Mouse (Mus musculus): Measurements from ENCODE around the gene Tmub1.

The Tmub1 gene

DNA sequence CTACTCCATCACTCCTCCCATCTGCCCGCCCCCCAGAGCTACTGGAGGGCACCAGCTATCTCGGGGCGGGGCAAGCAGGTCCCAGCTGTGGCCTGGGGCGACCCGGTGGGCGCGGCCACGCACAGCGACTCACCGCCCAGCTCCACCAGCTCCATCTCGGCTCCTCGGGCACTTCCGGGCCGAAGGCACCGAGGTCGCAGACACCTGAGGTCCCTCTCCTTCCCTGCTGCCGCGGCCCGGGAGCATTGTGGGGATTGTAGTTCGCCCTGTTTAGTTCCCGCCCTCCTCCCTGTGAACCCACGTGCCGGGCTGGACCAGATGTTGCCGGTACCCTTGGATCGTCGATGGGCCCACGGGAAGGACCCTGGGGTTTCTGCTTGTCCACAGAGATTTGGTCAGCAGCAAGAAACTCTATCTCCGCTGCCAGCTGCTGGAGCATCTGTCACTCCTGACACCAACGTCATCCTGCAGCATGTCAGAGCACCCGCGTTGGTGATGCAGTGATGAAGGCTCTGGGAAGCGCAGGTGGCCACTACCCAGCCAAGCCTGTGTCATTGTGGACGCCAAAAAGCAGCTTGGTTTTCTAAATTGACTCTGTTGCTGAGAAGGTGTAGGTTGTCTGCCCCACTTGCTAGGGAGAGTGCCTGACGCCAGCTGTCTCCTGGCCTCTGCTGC is at the start of gene Tmub1:
Gene Tmub1 (minus strand): TSS at position 231 of the 675 bp plus-strand sequence.
- peak; percentile 56 for ATAC-seq (ENCODE audit: low TSS enrichment)

DNA sequence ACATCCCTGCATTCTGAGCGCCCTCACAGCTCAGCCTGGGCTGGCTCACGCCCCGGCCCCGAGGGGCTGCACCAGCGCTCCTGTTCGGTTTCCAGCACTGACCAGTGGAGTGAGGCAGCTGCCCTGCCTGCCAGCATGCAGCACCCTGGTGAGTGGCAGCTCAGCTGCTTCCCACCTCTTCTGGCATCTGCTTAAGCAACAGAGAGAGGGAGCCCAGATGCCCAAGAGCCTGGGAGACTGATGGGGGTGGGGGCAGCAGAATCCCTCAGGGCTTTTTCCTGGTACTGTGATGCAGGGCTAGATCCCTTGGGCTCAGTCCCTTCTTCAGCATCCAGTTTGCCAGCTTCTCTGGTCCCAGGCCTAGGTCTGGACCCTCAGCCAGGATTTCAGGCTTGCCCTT is 49.1 kb upstream of the Tmub1 start:
- peak; percentile 74 for ATAC-seq (ENCODE audit: low TSS enrichment)

DNA sequence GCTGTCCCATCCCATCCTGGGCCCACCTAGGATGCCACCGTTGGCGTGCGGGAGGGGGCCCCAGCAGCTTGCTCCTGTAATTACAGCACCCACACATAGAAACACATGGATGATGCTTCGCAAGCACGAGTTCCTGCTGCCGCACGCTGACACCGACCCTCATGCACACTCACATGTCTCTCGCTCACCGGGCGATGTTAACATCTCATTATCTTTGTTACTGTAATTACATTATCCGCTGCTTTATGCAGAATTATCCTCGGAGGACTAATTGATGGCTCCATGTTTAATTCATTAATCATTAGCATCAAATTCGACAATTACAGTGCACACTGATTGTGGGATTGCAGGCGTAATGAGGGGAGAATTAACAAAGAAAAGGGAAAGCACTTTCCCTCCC is 47.4 kb upstream of the Tmub1 start:
- no peak for ATAC-seq (ENCODE audit: low TSS enrichment)

DNA sequence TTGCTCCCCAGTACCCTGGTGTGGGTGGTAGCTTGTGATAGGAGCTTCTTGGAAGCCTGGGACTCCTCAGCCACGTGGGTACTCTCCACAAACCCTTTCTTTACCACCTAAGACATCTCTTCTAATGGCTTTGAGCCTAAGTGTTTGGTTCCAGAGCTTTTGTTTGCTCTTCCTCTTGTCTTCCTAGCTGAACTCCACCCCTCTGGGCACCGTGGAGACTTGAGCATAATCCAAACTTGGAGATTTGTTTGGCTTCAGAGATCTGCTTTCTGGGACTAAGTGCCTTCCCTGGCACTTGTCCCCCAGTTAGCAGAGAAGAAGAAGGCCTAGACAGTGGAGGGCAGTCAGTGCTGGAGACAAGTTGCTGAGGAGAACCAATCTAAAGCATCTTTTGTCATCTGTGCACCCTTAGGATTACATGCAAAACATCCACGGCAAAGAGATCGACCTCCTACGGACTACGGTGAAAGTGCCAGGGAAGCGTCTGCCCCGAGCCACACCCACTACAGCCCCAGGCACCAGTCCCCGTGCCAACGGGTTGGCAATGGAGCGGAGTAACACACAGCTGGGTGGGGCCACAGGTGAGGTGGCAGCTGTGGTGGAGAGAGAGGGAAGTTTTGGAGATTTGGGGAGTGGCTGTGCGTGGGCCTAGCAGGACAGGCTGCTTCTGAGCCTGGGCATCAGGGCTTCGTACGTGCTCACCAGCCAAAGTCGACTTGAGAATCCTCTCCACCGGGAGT is 45.1 kb upstream of the Tmub1 start:
- no peak for ATAC-seq (ENCODE audit: low TSS enrichment)

DNA sequence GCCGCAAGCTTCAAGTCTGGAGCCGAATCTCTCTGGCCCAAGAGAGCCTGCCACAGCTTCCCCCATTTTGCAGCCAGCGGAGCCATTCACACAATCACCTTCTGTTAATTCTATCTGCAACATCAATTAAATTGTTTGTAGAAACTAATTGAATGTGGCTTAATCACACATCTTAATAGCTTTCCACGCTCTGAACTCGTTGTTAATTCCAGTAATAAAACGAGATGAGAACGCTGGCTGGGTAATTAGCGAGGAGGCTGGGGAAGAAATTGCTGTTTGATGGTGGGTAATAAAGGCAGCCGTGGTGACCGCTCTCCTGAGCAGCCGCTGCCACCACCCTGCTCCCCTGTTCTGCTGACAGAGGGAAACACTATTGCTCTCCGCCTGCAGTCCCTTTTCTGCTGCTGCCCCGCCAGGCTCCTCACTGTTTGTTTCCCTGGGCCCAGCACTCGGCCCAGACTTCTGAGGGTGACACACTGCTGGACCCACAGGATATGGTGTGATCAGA is 42.8 kb upstream of the Tmub1 start:
- no peak for ATAC-seq (ENCODE audit: low TSS enrichment)

DNA sequence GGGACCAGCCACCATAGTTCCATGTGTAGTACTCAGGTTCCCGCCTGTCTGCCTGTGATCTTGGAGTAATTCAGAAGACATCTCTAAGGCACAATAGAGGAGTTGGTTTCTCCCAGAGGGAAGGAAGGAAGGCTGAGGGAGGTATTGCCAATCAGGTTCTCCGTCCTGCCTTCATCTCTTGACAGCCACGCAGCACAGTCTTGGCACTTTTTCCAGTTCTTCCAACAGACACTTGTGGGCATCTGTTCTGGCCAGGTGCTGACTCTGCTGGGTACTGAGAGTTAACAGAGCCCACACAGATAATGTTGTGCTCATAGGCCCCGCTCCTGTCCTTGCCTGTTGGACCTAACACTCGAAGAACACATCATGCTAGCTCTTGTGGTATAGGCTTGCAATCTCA is 39.1 kb upstream of the Tmub1 start:
- no peak for ATAC-seq (ENCODE audit: low TSS enrichment)

DNA sequence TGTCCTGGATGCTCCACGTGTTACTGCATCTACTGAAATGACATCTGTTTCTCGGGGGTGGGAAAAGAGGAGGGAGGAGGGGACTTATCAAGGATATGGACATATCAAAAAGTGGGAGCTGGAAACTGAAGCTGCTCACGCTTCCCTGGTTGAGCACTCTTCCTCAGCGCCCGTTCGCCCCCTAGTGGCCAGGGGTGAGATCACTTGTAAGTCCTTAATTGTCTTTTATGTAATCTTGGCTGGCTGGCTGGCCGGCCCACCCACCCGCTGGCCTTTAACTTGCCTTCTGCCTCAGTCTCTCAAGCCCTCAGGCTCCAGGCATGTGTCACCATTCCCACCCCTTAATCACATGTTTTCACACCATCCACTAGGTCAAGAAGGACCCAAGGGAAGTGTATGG is 38.4 kb upstream of the Tmub1 start:
- peak; percentile 45 for ATAC-seq (ENCODE audit: low TSS enrichment)

DNA sequence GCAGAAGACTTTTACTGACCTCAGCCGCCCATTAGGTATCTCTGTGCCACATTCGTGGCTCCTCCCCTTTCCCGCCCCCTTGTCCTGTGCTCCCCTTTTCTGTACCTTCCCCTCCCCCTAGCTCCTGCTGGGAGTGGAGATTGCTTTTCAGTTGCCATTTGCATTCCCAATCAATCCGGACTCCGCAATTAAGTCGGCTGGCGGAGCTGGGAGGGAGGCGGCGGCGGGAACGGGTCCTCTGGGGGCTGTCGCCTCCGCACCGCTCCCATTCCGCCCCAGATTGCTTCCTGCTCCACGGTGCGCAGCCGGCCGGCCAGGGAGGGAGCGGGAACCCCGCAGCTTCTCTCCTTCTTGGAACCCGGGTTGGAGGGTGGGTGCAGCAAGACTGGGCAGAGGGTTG is 37.3 kb upstream of the Tmub1 start:
- ATAC-seq (ENCODE audit: low TSS enrichment) = no peak

DNA sequence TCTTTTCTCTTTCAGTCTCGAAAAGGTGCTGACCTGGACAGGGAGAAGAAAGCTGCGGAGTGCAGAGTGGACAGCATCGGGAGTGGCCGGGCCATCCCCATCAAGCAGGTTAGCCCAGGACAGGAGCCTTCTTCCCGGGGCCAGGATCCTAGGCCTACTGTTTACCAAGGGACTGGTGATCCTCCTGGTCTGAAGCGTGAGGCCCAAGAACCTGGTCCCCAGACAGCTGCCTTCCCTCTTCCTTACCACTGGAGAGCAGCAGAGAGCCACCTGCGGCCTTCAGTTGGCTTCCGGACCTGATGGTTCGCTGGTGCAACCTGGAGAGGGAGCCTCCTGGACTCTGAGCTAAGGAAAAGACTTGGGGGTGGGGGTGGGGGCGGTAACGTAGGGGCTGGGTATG is 35.7 kb upstream of the Tmub1 start:
- peak; percentile 54 for ATAC-seq (ENCODE audit: low TSS enrichment)

DNA sequence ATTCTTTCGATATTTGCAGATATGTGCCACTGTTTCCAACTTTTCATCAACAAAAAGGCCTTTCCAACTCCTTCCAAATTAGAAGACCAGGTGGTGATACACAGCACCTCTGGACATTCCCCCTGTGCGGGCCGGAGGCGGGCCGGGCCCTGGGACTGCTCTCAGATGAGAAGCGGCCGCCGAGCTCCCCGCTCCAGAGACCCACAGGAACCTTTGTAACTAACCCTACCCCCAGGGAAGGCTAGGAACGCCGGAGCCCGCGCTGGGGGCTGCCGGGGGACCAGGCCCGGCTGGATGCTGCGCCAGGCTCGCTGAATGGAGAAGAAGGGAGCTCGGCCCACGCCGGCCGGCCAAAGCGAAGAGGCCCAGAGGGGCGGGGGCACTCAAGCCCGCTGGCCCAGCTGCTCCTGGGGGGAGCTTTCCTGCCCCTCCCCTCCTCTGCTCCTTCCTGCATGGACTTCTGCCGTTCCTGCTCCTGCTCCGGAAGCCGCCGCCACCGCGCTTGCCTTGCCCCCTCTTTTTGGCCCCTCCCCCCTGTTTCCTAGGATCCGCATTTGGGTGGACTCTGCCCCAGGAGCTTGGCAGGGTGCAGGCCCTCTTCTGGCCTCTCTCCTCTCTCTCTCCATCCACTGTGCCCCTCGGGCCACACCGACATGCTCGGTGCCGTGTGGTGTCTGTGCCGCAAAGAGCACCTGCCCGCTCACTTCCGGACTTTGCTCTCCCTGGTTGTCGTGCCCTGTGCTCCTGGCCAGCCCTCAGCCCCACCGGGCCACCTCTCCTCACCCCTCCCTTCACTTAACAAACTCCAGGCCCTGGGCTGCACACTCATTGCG is 34.8 kb upstream of the Tmub1 start:
- no peak for ATAC-seq (ENCODE audit: low TSS enrichment)

DNA sequence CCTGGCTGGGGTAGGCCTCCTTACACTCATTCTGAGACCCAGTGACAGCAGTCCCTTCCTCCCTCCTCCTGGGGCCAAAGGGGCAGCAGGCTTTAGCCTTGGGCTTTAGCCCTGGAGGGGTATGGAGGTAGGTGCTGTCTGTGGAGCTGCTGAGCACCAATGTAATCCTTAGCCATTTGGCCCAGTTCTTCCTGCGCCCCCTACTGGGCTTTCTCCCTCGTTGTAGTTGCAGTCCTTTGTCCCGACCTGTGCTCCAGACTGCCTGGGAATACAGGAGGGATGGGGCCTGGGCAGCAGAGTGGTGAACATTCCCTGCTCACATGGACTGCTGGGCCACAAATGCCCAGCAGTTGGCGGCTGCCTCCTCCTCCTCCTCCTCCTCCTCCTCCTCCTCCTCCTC is 34.0 kb upstream of the Tmub1 start:
- peak; percentile 21; the same call in 1 of the 2 replicates for ATAC-seq (ENCODE audit: low TSS enrichment)

DNA sequence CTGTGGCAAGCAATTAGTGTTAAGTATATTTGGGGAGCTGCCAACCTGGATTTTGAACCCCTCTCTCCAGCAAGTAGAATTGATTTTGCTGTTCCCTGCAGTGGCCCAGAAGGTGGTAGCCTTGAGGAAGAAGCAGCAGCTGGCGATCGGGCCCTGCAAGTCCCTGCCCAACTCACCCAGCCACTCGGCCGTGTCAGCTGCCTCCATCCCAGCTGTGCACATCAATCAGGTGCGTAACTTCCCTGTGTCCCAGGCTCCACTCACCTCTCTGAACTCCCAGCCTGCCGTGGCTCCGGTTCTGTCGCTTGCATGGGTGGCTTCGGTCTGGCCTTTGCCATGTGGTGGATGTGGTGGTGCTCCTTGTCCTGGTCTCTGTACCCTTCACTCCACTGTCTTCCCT is 30.3 kb upstream of the Tmub1 start:
- ATAC-seq (ENCODE audit: low TSS enrichment) = no peak

DNA sequence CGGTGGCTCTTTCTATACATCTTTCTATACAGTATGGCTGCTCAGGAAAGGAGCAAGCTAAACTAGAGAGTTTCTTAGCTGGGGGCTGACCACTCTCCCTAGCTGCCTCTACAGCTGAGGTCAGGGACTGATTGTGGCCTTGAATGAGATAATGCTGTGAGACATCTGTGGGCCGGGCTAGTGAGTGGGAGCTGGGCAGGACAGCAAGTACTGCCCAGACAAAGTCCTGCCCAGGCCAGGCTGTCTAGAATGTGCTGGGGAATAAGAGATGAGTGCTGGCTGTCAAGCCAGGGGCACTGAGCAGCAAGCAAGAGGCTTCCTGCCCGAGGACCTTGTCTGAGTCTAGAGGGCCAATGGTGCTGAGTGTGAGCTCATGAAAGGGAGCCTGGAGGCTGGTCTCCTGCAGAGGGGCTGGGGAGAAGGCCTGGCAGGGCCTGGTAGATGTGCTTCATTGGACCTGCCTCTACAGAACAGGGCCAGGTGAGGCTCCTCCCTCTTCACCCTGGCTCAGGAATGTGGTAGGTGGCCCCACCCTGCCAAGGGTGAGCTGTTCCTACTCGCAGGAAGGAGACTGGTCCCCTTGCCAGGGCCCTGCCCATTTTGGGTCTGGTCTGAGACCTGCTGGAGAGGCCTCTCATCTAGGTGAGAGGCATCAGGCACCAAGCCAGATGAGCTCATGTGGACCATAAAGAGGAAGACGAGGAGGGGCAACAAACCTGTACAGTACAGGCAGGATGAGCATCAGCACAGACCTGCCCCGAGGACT is 28.0 kb upstream of the Tmub1 start:
- no peak for ATAC-seq (ENCODE audit: low TSS enrichment)

DNA sequence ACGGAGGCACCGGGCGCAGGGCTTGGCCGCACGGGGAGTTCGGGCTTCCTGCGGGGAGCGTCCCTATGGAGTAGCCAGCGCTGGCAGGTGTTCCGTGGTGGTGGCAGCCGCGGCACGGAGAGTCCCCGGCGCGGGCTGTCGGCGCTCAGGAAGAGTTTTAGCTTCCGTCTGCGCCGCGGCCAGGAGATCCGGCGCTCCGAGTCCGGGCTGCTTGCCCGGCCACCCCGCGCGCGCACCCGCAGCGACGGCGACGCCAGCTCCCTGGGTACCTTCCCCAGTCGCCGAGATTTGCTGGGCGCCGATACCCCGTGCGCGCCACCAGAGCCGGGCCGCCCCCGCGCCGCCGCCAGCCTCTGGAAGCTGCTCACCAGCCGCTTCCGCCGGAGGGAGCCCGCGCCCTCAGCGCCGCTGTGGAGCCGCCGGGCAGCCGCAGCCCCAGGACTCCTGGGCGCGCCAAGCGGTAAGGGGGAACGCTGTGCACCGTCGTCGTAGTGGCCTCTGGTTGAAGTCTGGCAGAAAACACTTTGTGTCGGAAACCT is 27.1 kb upstream of the Tmub1 start:
- ATAC-seq (ENCODE audit: low TSS enrichment) = peak; percentile 75

DNA sequence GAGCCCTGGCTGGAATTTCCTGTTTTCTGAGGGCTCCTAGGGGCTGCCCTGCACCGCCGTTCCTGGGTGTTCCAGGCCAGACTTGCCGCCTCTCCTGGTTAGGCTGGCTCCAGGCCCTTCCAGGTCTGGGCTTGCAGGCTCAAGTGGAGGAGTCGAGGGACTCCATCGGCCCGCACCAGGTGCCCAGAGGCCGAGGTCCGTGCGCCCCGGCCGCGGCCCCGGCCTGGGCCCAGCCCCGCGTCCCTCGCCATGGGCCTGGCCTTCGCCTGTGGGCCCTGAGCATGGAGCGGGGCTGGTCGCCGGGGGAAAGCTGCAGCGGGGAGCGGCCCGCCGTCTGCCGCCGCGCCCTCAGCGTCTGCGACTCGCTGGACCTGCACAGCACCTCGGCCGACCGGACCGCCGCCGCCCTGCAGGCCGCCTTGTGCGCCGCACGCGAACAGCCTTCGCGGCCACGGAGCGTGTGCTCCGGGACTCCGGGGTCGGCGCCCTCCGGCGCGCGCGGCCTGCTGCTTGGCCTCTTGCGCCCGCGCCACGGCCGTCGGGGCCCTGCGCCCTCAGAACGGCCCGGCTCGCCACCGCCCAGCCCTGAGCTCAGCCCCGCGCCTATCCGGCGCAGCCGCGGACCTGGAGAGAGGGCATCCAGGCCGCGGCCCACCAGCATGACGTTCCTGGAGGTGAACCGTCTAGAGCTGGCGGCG is 26.5 kb upstream of the Tmub1 start:
- ATAC-seq (ENCODE audit: low TSS enrichment) = no peak

DNA sequence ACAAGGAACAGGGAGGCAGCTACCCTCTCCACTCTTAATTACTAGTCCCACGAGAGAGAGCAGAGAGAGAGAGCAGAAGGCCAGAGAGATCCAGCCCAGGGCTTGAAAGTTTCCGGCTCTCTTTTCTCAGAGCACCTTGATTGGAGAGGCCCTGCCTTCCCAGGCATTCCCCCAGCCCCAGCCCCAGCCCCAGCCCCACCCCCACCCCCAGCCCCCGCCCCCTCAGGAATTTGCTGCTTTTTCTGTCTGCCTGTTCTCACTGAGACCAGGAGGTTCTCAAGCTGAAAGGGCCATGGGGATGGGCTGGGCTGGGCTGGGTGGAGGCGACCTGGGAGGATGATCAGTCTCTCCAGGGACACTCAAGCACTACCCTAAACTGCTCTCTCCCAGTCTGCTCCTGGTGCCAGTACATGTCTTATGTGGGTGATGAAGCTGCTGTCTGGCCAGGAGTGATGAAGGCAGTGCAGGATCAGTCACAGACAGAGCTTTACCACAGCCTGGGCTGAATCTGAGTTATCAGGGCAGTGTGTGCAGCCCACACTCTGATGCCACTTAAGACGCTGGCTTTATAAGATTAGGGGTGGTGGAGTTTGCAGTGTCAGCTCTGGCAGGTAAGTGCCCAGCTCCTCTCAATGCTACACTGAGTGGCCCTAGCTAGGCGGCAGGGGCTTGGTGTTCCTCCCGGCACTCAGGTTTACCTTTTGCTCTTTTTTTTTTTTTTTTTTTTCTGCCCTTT is 25.4 kb upstream of the Tmub1 start:
- ATAC-seq (ENCODE audit: low TSS enrichment) = no peak

DNA sequence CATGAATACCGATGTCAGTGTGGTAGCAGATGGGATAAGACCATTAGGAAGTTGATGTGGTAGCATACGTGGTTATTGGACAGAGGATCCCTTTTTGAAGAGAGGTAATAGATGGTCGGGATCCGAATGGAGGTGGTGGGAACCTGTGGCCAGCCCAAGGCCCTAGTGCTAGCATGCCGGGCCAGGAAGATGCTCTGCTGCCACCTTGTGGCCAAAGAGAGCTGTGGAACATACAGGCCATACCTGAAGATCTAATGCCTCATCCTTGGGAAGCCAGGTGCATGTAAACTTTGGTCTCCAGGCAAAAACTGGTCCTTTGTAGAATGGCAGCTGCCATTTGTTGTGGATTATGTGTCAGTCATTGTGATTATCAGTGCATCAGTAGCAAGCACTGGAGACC is 22.9 kb upstream of the Tmub1 start:
- peak; percentile 47; the same call in 1 of the 2 replicates for ATAC-seq (ENCODE audit: low TSS enrichment)

DNA sequence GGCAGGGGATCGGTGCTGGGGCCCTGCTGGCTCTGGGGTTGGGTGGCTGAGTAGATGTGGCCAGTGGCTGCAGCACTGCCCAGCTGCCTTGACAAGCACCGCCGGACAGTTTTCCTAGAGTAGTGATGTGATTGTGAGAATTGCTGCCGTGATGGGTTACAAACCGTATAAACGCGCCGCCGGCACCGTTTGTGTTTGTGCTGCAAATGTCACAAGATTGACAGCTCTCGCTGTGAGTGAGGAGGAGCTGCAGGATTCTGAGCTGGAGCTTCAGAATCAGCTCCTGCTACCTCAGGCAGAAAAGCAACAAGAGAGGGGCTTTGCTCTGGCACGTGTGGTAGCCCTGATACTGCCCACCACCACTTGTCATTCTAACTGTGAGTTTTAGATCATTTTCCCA is 19.1 kb upstream of the Tmub1 start:
- ATAC-seq (ENCODE audit: low TSS enrichment) = no peak

DNA sequence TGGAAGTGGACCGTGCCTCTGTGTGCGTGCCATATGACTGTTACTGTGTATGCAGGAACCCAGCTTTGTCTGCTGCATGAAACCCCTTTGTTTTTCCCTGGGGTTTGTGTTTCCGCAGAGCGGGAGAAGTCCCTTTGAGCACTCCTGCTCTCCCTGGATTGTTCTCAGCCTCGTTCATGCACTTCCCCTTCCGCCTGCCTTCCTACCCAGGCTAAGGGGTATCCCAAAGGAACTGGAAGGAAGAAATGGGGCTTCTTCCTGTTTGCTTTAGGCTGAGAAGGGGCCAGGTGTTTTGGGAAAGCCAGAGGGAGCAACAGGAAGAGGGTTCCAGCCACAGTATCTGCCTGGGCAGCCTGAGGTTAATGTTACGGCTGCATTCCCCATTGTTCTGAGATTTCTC is 8.0 kb upstream of the Tmub1 start:
- no peak for ATAC-seq (ENCODE audit: low TSS enrichment)

DNA sequence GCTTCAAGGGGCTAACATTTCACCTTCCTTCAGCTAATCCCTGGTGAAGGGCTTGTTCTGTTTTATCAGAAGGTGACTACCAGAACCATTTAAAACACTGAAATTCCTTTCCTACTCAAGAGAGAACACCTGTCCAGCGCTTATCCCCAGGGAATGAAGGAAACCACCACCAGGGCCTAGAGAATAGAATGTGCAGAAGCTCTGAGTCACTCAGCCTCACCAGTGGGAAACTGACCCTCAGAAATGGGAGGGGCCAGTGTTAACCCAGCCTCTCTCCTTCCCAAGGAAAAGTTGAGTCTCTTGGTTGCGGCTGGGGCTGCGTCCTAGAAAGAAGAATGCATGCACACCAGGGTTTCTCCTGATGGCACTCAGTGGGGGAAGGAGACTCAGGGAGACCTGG is 7.4 kb upstream of the Tmub1 start:
- no peak for ATAC-seq (ENCODE audit: low TSS enrichment)
